Mouse (Mus musculus) olfactory bulb, adult 2 months (tissue): ENCODE measurements around the gene Furin.

ENCODE experiments used
- CTCF ChIP-seq: fragments of 200-500 bp; IDR thresholded peaks from 2 replicates; pipeline ENCODE4 v1.5.1; 2012; ENCODE audit warnings: low read depth, mild to moderate bottlenecking, low read length, moderate library complexity; ENCODE audit not compliant: insufficient read depth
- POLR2A ChIP-seq: fragments of 200-500 bp; IDR thresholded peaks from 2 replicates; pipeline ENCODE4 v1.6.1; 2012; ENCODE audit warnings: mild to moderate bottlenecking, low read depth, low read length, moderate library complexity; ENCODE audit not compliant: insufficient read depth

- TF ChIP-seq CTCF (no peak), POLR2A (no peak)
These were observed 32.6 kb downstream of the Furin start for GRCm38 (mm10) chr7:80372667-80373066.
